In genomic region chr2:30653046-30653445, GRCm38 (mm10) we compare ENCODE assay signal across 8 mouse cellular contexts. TPM values are rescaled to one million over a fixed set of nuclear protein-coding genes. Genes with fewer than 3 reads are reported as not detected.
A peak's percentile ranks its signal among the peaks of the same experiment; 100 is the strongest.
DNase-seq lines count a peak whose midpoint lies in the region; ATAC-seq lines count a peak whose summit lies in the region.

No protein-coding gene starts in this region.

- ATAC-seq in heart, embryonic 13.5 days (ENCODE audit: extremely low read depth, insufficient number of reproducible peaks, low FRiP score, low TSS enrichment), result no peak
- ATAC-seq in embryonic facial prominence, embryonic 11.5 days (replicated peaks; ENCODE audit: insufficient number of reproducible peaks, low FRiP score, low TSS enrichment, low read depth), result no peak
- no peak for ATAC-seq in hindbrain, embryonic 11.5 days (ENCODE audit: low FRiP score)
- no peak for ATAC-seq in midbrain, embryonic 13.5 days

- H3K4me3 ChIP-seq in heart, embryonic 13.5 days, result peak overlapping the region; percentile 36; the same call in 1 of the 2 replicates
- no peak overlapping the region for H3K4me3 ChIP-seq in embryonic facial prominence, embryonic 11.5 days (ENCODE audit: low read depth, low read length)
- no peak overlapping the region for H3K4me3 ChIP-seq in hindbrain, embryonic 11.5 days (ENCODE audit: low read depth, low read length)
- no peak overlapping the region for H3K4me3 ChIP-seq in midbrain, embryonic 13.5 days (replicated peaks)

- DNase-seq in heart, adult 9 months (ENCODE audit: low spot score in 2 of 2), result no peak
- DNase-seq in embryonic facial prominence, embryonic 11.5 days (ENCODE audit: low spot score), result no peak
- DNase-seq in hindbrain, embryonic 11.5 days (ENCODE audit: low spot score), result no peak
- no peak for DNase-seq in embryo, embryonic 10.5 days (ENCODE audit: low spot score)
- DNase-seq in urinary bladder, adult 18-20 months (ENCODE audit: low spot score in 2 of 2), result no peak
- no peak for DNase-seq in right cerebral cortex, postnatal 36 days (ENCODE audit: low spot score in 2 of 2)

- no peaks in the 10 kb centered on the region for H3K27me3 ChIP-seq in heart, embryonic 13.5 days (replicated peaks)
- H3K27me3 ChIP-seq in embryonic facial prominence, embryonic 11.5 days (ENCODE audit: control insufficient read depth, insufficient read depth, low read length), result no peaks in the 10 kb centered on the region
- no peaks in the 10 kb centered on the region for H3K27me3 ChIP-seq in hindbrain, embryonic 11.5 days (ENCODE audit: control insufficient read depth, insufficient read depth, low read length)
- H3K27me3 ChIP-seq in midbrain, embryonic 13.5 days, result no peaks in the 10 kb centered on the region

- WGBS in heart, embryonic 13.5 days, result 63% methylated on average over 4 of the region's 4 CpGs
- WGBS in embryonic facial prominence, embryonic 11.5 days, result 64% methylated on average over 4 of the region's 4 CpGs
- WGBS in hindbrain, embryonic 11.5 days, result 66% methylated on average over 4 of the region's 4 CpGs
- WGBS in midbrain, embryonic 13.5 days, result 54% methylated on average over 4 of the region's 4 CpGs

- H3K4me1 ChIP-seq in heart, embryonic 13.5 days, result peaks cover 58% of the 10 kb centered on the region
- peaks cover 21% of the 10 kb centered on the region for H3K4me1 ChIP-seq in embryonic facial prominence, embryonic 11.5 days (ENCODE audit: control insufficient read depth, insufficient read depth, low read length)
- H3K4me1 ChIP-seq in hindbrain, embryonic 11.5 days (replicated peaks; ENCODE audit: control insufficient read depth, insufficient read depth, low read length), result peaks cover 36% of the 10 kb centered on the region
- H3K4me1 ChIP-seq in midbrain, embryonic 13.5 days (replicated peaks), result peaks cover 94% of the 10 kb centered on the region

- peak overlapping the region; percentile 78 for H3K9ac ChIP-seq in heart, embryonic 13.5 days
- H3K9ac ChIP-seq in embryonic facial prominence, embryonic 11.5 days (replicated peaks; ENCODE audit: low read length), result peak overlapping the region; percentile 50
- H3K9ac ChIP-seq in hindbrain, embryonic 11.5 days (ENCODE audit: low read depth, low read length), result peak overlapping the region; percentile 56
- peak overlapping the region; percentile 53 for H3K9ac ChIP-seq in midbrain, embryonic 13.5 days (replicated peaks)

- peak overlapping the region; percentile 98 for H3K27ac ChIP-seq in heart, embryonic 13.5 days (replicated peaks)
- peak overlapping the region; percentile 94 for H3K27ac ChIP-seq in embryonic facial prominence, embryonic 11.5 days (replicated peaks; ENCODE audit: low read depth, low read length)
- H3K27ac ChIP-seq in hindbrain, embryonic 11.5 days (ENCODE audit: low read depth, low read length), result peak overlapping the region; percentile 97
- H3K27ac ChIP-seq in midbrain, embryonic 13.5 days, result peak overlapping the region; percentile 97

- peak overlapping the region; percentile 63 for H3K4me2 ChIP-seq in heart, embryonic 13.5 days
- 0 out of 2 replicates have a peak overlapping the region, but pooled peaks have one; percentile 8 for H3K4me2 ChIP-seq in embryonic facial prominence, embryonic 11.5 days (ENCODE audit: low read depth, low read length)
- no peak overlapping the region; the same call in 1 of the 2 replicates for H3K4me2 ChIP-seq in hindbrain, embryonic 11.5 days (replicated peaks; ENCODE audit: low read depth, low read length)
- peak overlapping the region; percentile 29 for H3K4me2 ChIP-seq in midbrain, embryonic 13.5 days (replicated peaks)

- H3K9me3 ChIP-seq in heart, embryonic 13.5 days, result 0 out of 2 replicates have a peak, but pooled peaks cover 4% of the 10 kb centered on the region
- H3K9me3 ChIP-seq in embryonic facial prominence, embryonic 11.5 days (replicated peaks; ENCODE audit: control insufficient read depth, low read length), result no peaks in the 10 kb centered on the region
- no peaks in the 10 kb centered on the region for H3K9me3 ChIP-seq in hindbrain, embryonic 11.5 days (ENCODE audit: control insufficient read depth, low read length)
- no peaks in the 10 kb centered on the region for H3K9me3 ChIP-seq in midbrain, embryonic 13.5 days

- no peaks in the 10 kb centered on the region for H3K36me3 ChIP-seq in heart, embryonic 13.5 days
- no peaks in the 10 kb centered on the region for H3K36me3 ChIP-seq in embryonic facial prominence, embryonic 11.5 days (replicated peaks; ENCODE audit: control insufficient read depth, insufficient read depth, low read depth, low read length)
- H3K36me3 ChIP-seq in hindbrain, embryonic 11.5 days (ENCODE audit: control insufficient read depth, insufficient read depth, low read length), result no peaks in the 10 kb centered on the region
- no peaks in the 10 kb centered on the region for H3K36me3 ChIP-seq in midbrain, embryonic 13.5 days

RNA-seq across cellular contexts. Expression of gene Cstad, which starts 58.2 kb away (rescaled TPM):
- polyA plus RNA-seq in heart, embryonic 13.5 days (2015; fragmentation: Nextera tagmentation; extraction: Ambion mirVana), result 2.1 and 2.4 TPM in 2 replicates
- 1.9 TPM in 1 of 2 replicates, not detected in the other for polyA plus RNA-seq in embryonic facial prominence, embryonic 11.5 days (2014; fragmentation: Nextera tagmentation; extraction: Ambion mirVana)
- 0.18 and 0.57 TPM in 2 replicates for polyA plus RNA-seq in hindbrain, embryonic 11.5 days (2014; fragmentation: Nextera tagmentation; extraction: Ambion mirVana)
- 0.27 and 0.43 TPM in 2 replicates for polyA plus RNA-seq in midbrain, embryonic 13.5 days (2015; fragmentation: Nextera tagmentation; extraction: Ambion mirVana)
